Mouse (Mus musculus) stomach, embryonic 15.5 days (tissue): ENCODE results near the gene Tex10. TPM values are rescaled to one million over a fixed set of nuclear protein-coding genes. Genes with fewer than 3 reads are reported as not detected.

Experiments used
- ATAC-seq: fragments of 200-750 bp; cut with Nextera tagmentation; 2 replicates; pipeline ENCODE4 v1.8.0; 2017; ENCODE audit warnings: low read depth, moderate number of reproducible peaks, moderate TSS enrichment; ENCODE audit not compliant: insufficient read depth, low FRiP score
- H3K27ac ChIP-seq: fragments of 300-500 bp; sonication (generic); 2 replicates; pipeline ENCODE4 v1.5.1; 2015; ENCODE audit warnings: mild to moderate bottlenecking, inconsistent platforms
- H3K27me3 ChIP-seq: fragments of 300-500 bp; sonication (generic); replicated peaks from 2 replicates; pipeline ENCODE4 v1.6.1; 2015; ENCODE audit warnings: inconsistent platforms
- H3K36me3 ChIP-seq: fragments of 300-500 bp; sonication (generic); 2 replicates; pipeline ENCODE4 v1.6.1; 2015; ENCODE audit warnings: inconsistent platforms
- H3K4me1 ChIP-seq: fragments of 300-500 bp; sonication (generic); 2 replicates; pipeline ENCODE4 v1.6.1; 2015; ENCODE audit warnings: inconsistent platforms
- H3K4me2 ChIP-seq: fragments of 300-500 bp; sonication (generic); 2 replicates; pipeline ENCODE4 v1.6.1; 2015; ENCODE audit warnings: mild to moderate bottlenecking, inconsistent platforms
- H3K4me3 ChIP-seq: fragments of 300-500 bp; sonication (generic); replicated peaks from 2 replicates; pipeline ENCODE4 v1.5.1; 2015; ENCODE audit warnings: inconsistent platforms
- H3K9ac ChIP-seq: fragments of 300-500 bp; sonication (generic); 2 replicates; pipeline ENCODE4 v1.6.1; 2015; ENCODE audit warnings: inconsistent platforms
- H3K9me3 ChIP-seq: fragments of 300-500 bp; sonication (generic); 2 replicates; pipeline ENCODE4 v1.6.1; 2016; ENCODE audit warnings: inconsistent platforms
- WGBS: fragments of 180-500 bp; shearing (Covaris S2); methylation state at CpG from one replicate; pipeline ENCODE4 v1.1.7; 2015; 5-methylcytosine and 5-hydroxymethylcytosine counted together
- polyA plus RNA-seq: library from polyadenylated mRNA; unstranded; fragments of >200 nt; fragmentation: Nextera tagmentation; extraction: Ambion mirVana; gene quantifications from 2 replicates; pipeline ENCODE4 v1.2.1, GENCODE M21; 2015

Tex10 gene
- polyA plus RNA-seq, 1 experiment from 2014 or later = 44.1 TPM

GRCm38 (mm10) chr4:48396949-48397348, 76.3 kb downstream of the Tex10 start:
- Histone ChIP-seq H3K9ac (no peak overlapping the region), H3K27me3 (no peaks in the 10 kb centered on the region), H3K4me2 (no peak overlapping the region), H3K4me1 (no peaks in the 10 kb centered on the region), H3K4me3 (no peak overlapping the region), H3K9me3 (no peaks in the 10 kb centered on the region), H3K36me3 (peaks cover 6% of the 10 kb centered on the region; the same call in 1 of the 2 replicates), H3K27ac (no peak overlapping the region)
- 92% methylated on average over 3 of the region's 3 CpGs for WGBS
- no peak for ATAC-seq

- no peaks in the 10 kb centered on the region for H3K4me1 ChIP-seq
- no peak overlapping the region for H3K4me2 ChIP-seq
- no peaks in the 10 kb centered on the region for H3K27me3 ChIP-seq
- no peaks in the 10 kb centered on the region for H3K36me3 ChIP-seq
- no peak overlapping the region for H3K27ac ChIP-seq
- WGBS = 78% methylated on average over 5 of the region's 5 CpGs
- H3K4me3 ChIP-seq = no peak overlapping the region
- H3K9me3 ChIP-seq = no peaks in the 10 kb centered on the region
- ATAC-seq = no peak
- no peak overlapping the region for H3K9ac ChIP-seq
Observed at GRCm38 (mm10) chr4:48382506-48382905, 90.8 kb downstream of the Tex10 start.

GRCm38 (mm10) chr4:48380940-48381339, 92.3 kb downstream of the Tex10 start:
- Histone ChIP-seq H3K4me3 (no peak overlapping the region), H3K9me3 (no peaks in the 10 kb centered on the region), H3K4me1 (no peaks in the 10 kb centered on the region), H3K9ac (no peak overlapping the region), H3K4me2 (no peak overlapping the region), H3K27ac (no peak overlapping the region), H3K27me3 (no peaks in the 10 kb centered on the region), H3K36me3 (no peaks in the 10 kb centered on the region)
- WGBS = 1% methylated on average over 2 of the region's 2 CpGs
- ATAC-seq = no peak

Other genes starting within 250 kb of the Tex10 start
- 104 and 116 TPM in 2 replicates for gene Erp44, start 193.9 kb downstream of the Tex10 start, polyA plus RNA-seq
- gene Invs, start 193.7 kb downstream of the Tex10 start, polyA plus RNA-seq = 9.5 and 10.1 TPM in 2 replicates
- gene Msantd3, start 66.5 kb upstream of the Tex10 start, polyA plus RNA-seq = 20.7 and 21.1 TPM in 2 replicates
- 52.2 and 53.9 TPM in 2 replicates for gene Tmeff1, start 111.7 kb upstream of the Tex10 start, polyA plus RNA-seq
- 0.59 and 1.2 TPM in 2 replicates for gene Cavin4, start 190.1 kb upstream of the Tex10 start, polyA plus RNA-seq